Mouse (Mus musculus) bone marrow, adult 2 months (tissue): ENCODE data around the gene Susd6.

ENCODE experiments used
- CTCF ChIP-seq: fragments of 200-500 bp; IDR thresholded peaks from 2 replicates; pipeline ENCODE4 v1.5.1; 2011; ENCODE audit warnings: low read length, control low read depth; ENCODE audit not compliant: control insufficient read depth, insufficient read depth
- POLR2A ChIP-seq: fragments of 200-500 bp; IDR thresholded peaks from 2 replicates; pipeline ENCODE4 v1.6.1; 2011; ENCODE audit warnings: low read depth, mild to moderate bottlenecking, control low read depth, low read length, borderline replicate concordance; ENCODE audit not compliant: control insufficient read depth

DNA sequence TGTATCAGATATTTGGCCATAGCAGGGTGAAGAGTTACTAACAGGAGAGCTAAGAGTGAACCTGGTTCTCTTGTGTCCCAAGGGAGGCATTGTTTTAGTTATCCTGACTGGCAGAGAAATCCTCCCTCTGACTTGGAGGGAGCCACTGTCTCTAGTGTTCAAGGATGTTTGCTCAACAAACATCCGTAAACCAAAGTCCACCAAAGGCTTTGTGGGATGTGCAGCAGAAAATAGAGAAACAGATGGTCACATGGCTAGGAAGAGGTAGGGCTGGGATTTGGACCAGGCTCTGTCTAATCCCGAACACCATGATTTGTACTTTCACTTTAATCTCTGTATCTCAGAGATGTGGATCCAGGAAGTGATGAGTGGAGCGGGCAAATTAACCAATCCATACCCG is 26.2 kb upstream of the Susd6 start:
- TF ChIP-seq CTCF (no peak), POLR2A (no peak)
